Mouse (Mus musculus): Measurements from ENCODE around the gene Evx2. TPM values are rescaled to one million over a fixed set of nuclear protein-coding genes. Genes with fewer than 3 reads are reported as not detected.

Evx2 gene
- polyA plus RNA-seq, 1 experiment from 2014 or later, result 1.3 TPM

DNA sequence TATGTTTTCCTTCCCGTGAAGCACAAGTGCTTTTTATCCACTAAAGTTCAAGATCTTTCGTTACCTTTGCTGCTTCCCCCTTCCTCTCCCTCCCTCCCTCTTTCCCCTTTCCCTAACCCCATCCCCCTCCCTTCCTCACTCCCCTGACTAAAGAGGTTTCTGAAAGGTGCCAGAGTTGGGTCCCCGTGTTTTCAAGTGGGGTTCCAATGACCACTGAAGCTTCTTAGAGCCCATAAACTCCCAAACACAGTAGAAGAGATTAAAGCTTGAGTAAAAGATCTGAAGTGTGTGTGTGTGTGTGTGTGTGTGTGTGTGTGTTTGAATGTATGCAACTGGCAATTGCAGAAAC is 9.8 kb upstream of the Evx2 start:
- ATAC-seq (ENCODE audit: low FRiP score) (no peak), DNase-seq (ENCODE audit: low spot score) (no peak)
- Histone ChIP-seq H3K36me3 (replicated peaks; ENCODE audit: control insufficient read depth, insufficient read depth) (no peaks in the 10 kb centered on the region), H3K4me2 (replicated peaks) (no peak overlapping the region), H3K27ac (no peak overlapping the region), H3K9me3 (ENCODE audit: control insufficient read depth, low read length) (no peaks in the 10 kb centered on the region), H3K4me1 (replicated peaks; ENCODE audit: control insufficient read depth, insufficient read depth, low read length) (peaks cover 4% of the 10 kb centered on the region; the same call in 1 of the 2 replicates), H3K4me3 (replicated peaks; ENCODE audit: low read length) (no peak overlapping the region), H3K27me3 (ENCODE audit: control insufficient read depth, insufficient read depth, low read length) (peaks cover 98% of the 10 kb centered on the region), H3K9ac (no peak overlapping the region)
- WGBS, result 4% methylated on average over 3 of the region's 3 CpGs

DNA sequence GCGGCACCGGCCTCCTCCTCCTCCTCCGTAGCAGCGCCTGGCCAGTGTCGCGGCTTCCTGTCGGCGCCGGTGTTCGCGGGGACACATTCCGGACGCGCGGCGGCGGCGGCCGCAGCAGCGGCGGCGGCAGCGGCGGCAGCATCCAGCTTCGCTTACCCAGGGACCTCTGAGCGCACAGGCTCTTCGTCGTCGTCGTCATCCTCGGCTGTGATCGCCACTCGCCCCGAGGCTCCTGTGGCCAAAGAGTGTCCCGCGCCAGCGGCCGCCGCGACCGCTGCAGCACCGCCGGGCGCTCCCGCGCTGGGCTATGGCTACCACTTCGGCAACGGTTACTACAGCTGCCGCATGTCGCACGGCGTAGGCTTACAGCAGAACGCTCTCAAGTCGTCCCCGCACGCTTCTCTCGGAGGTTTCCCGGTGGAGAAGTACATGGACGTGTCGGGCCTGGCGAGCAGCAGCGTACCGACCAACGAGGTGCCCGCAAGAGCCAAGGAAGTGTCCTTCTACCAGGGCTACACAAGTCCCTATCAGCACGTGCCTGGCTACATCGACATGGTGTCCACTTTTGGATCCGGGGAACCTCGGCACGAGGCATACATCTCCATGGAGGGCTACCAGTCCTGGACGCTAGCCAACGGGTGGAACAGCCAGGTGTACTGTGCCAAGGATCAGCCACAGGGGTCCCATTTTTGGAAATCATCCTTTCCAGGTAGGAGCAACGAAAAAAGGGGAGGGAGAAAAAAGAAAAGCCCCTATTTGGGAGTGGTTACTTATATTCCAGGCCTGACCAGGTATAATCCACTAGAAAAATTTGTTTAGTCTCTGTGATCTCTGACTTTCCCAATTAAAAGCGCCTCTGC is 9.2 kb upstream of the Evx2 start:
- DNase-seq (ENCODE audit: low spot score) (no peak), ATAC-seq (ENCODE audit: low FRiP score) (no peak; the same call in 1 of the 2 replicates)
- no peak overlapping the region for H3K9ac ChIP-seq
- no peaks in the 10 kb centered on the region for H3K9me3 ChIP-seq (ENCODE audit: control insufficient read depth, low read length)
- no peak overlapping the region for H3K27ac ChIP-seq
- H3K4me2 ChIP-seq (replicated peaks), result peak overlapping the region; percentile 35
- no peaks in the 10 kb centered on the region for H3K36me3 ChIP-seq (replicated peaks; ENCODE audit: control insufficient read depth, insufficient read depth)
- peak overlapping the region; percentile 18 for H3K4me3 ChIP-seq (replicated peaks; ENCODE audit: low read length)
- peaks cover 98% of the 10 kb centered on the region for H3K27me3 ChIP-seq (ENCODE audit: control insufficient read depth, insufficient read depth, low read length)
- under 1% methylated on average over 67 of the region's 74 CpGs for WGBS
- H3K4me1 ChIP-seq (replicated peaks; ENCODE audit: control insufficient read depth, insufficient read depth, low read length), result peaks cover 4% of the 10 kb centered on the region; the same call in 1 of the 2 replicates

DNA sequence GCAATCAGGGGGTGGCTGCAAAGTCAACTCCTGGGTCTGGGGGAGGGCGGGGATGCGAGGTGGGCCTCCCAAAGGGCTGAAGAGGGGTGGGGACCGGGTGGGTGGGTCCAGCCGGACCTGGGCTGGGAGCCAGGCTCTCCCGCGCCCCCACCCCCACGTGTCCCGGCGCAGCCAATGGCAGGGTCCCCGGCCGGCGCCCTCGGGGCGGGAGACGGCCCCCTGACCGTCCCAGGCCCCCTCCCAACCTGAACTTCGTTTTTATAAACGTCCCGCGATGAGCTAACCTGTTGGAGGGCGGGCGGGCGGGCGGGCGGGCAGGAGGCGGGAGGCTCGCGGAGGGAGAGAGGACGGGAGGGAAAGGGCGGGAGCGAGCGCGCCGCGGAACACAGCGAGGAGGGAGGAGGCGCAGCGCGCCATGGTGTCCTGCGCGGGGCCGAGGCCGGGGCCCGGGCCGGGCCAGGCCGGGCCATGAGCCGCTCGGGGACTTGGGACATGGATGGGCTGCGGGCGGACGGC is 8.5 kb upstream of the Evx2 start, which contains the start of gene Hoxd13:
Hoxd13 (plus strand) TSS at position 469 of the 516 bp plus-strand sequence.
- peaks cover 4% of the 10 kb centered on the region; the same call in 1 of the 2 replicates for H3K4me1 ChIP-seq (replicated peaks; ENCODE audit: control insufficient read depth, insufficient read depth, low read length)
- no peak within 1 kb of the TSS for H3K27ac ChIP-seq
- H3K4me2 ChIP-seq (replicated peaks), result peak within 1 kb of the TSS; percentile 35
- H3K4me3 ChIP-seq (replicated peaks; ENCODE audit: low read length), result peak within 1 kb of the TSS; percentile 18
- H3K9me3 ChIP-seq (ENCODE audit: control insufficient read depth, low read length), result no peaks in the 10 kb centered on the region
- no peak for ATAC-seq (ENCODE audit: low FRiP score)
- DNase-seq (ENCODE audit: low spot score), result no peak
- WGBS, result 0% methylated on average over 30 of the region's 51 CpGs
- peaks cover 98% of the 10 kb centered on the region for H3K27me3 ChIP-seq (ENCODE audit: control insufficient read depth, insufficient read depth, low read length)
- H3K9ac ChIP-seq, result no peak within 1 kb of the TSS
- no peaks in the 10 kb centered on the region for H3K36me3 ChIP-seq (replicated peaks; ENCODE audit: control insufficient read depth, insufficient read depth)

DNA sequence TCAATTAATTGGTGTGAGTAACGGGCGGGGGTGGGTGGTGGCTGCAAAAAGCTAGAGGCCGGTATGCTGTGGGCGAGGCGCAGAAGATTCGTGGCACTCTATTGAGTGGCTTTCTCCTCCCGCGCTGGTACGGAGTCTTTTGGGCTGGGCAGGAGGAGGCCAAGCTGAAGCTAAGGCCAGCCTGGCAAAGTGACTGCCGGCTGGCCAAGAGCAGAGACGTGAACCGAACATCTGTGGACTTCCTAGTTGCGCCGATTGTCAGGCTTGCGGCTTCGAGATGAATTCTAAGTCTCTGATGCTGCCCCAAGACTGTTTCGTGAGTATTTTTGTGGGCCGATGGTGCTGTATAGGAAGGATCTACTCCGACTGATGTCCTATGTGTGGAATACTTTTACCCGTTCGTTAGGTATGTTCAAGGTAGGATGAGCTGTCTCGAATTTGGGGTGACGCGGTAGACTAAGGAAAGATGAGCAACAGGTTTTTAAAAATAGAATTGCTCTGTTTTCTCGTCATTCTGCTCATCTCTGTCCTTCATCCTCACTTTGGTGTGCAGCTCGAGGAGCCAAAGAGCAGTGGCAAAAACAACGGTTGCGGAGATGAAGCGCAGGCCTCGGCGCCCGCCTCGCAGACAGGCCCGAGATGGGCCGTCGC is 8.0 kb upstream of the Evx2 start:
- Histone ChIP-seq H3K36me3 (replicated peaks; ENCODE audit: control insufficient read depth, insufficient read depth) (no peaks in the 10 kb centered on the region), H3K4me3 (replicated peaks; ENCODE audit: low read length) (no peak overlapping the region), H3K9me3 (ENCODE audit: control insufficient read depth, low read length) (no peaks in the 10 kb centered on the region), H3K4me2 (replicated peaks) (no peak overlapping the region), H3K27me3 (ENCODE audit: control insufficient read depth, insufficient read depth, low read length) (peaks cover 98% of the 10 kb centered on the region), H3K4me1 (replicated peaks; ENCODE audit: control insufficient read depth, insufficient read depth, low read length) (peaks cover 4% of the 10 kb centered on the region; the same call in 1 of the 2 replicates), H3K27ac (no peak overlapping the region), H3K9ac (no peak overlapping the region)
- ATAC-seq (ENCODE audit: low FRiP score) (no peak), DNase-seq (ENCODE audit: low spot score) (no peak)
- WGBS, result 2% methylated on average over 36 of the region's 36 CpGs

DNA sequence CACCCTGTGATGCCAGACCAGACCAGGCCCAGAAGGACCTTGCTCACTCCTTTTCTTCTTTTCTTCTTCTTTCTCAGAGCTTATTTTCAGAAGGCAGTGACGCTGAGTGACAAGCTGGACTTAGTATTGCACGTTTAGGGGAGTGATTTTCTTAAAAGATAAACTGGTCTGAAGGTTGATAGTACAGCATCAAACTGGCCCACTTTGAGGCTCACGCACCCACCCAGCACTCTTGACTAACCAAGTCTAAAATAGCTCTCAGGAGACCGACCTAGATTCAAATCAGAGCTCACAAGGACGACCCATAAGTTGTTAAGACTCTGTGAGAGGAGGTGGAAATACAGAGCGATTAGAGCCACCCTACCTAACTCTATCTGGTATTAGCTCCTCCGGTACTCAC is 7.1 kb upstream of the Evx2 start:
- ATAC-seq (ENCODE audit: low FRiP score) (no peak), DNase-seq (ENCODE audit: low spot score) (no peak)
- no peak overlapping the region for H3K4me3 ChIP-seq (replicated peaks; ENCODE audit: low read length)
- H3K9me3 ChIP-seq (ENCODE audit: control insufficient read depth, low read length), result no peaks in the 10 kb centered on the region
- no peak overlapping the region for H3K9ac ChIP-seq
- no peak overlapping the region for H3K27ac ChIP-seq
- peaks cover 98% of the 10 kb centered on the region for H3K27me3 ChIP-seq (ENCODE audit: control insufficient read depth, insufficient read depth, low read length)
- H3K36me3 ChIP-seq (replicated peaks; ENCODE audit: control insufficient read depth, insufficient read depth), result no peaks in the 10 kb centered on the region
- WGBS, result 2% methylated on average over 7 of the region's 7 CpGs
- H3K4me1 ChIP-seq (replicated peaks; ENCODE audit: control insufficient read depth, insufficient read depth, low read length), result peaks cover 4% of the 10 kb centered on the region; the same call in 1 of the 2 replicates
- no peak overlapping the region for H3K4me2 ChIP-seq (replicated peaks)

DNA sequence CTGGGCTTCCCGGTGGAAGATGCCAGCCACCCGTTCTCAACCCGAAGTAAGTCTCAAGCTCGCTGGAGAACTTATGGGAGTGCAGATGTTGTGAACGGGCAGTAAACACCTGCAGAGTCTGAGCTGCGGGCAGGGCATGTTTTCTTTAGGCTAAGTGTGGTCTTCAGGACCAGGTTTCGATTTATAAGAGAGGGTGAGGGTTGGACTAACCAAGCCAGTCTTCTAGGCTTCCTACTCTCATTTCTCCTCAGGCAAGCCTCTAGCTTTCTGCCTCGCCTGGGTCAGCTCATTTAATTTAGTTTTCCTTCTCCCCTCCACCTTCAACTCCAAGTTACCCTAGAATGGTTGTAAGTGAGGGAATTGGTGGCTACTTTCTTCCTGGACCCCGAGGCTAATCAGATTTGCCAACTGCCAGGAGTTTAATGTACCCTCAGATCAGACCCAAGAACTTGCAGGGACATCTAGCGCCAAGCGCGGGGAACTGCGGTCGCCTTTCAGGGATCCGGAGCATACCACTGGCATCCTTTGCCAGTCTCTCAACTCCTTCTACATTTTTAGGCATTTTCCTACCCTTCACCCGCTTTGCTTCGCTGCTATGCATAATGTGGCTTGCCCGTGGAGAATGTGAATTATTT is 4.1 kb upstream of the Evx2 start:
- peaks cover 4% of the 10 kb centered on the region; the same call in 1 of the 2 replicates for H3K4me1 ChIP-seq (replicated peaks; ENCODE audit: control insufficient read depth, insufficient read depth, low read length)
- ATAC-seq (ENCODE audit: low FRiP score), result no peak

DNA sequence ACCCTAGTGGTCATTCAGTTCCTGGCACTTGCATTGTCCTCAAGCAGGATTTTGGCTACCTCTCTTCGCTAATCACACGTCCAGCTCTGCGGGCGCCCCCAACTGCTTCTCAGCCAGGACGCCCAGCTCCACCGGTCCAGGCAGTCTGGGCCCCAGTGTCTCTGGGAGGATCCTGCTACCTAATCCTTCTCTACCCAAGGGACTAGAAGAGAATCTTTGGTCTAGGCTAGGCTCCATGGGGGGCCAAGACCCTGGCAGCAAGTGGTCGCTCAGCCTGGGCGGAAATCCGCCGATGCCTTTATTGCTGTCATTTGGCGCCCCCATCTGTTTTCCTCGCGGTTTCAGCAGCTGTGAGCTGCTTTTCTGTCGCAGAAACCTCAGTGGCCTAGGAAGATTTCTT is 2.3 kb upstream of the Evx2 start:
- no peaks in the 10 kb centered on the region for H3K9me3 ChIP-seq (ENCODE audit: control insufficient read depth, low read length)
- ATAC-seq (ENCODE audit: low FRiP score) (peak; percentile 59), DNase-seq (ENCODE audit: low spot score) (peak; percentile 84)
- H3K27me3 ChIP-seq (ENCODE audit: control insufficient read depth, insufficient read depth, low read length), result peaks cover 94% of the 10 kb centered on the region
- no peak overlapping the region for H3K4me3 ChIP-seq (replicated peaks; ENCODE audit: low read length)
- no peaks in the 10 kb centered on the region; the same call in 1 of the 2 replicates for H3K4me1 ChIP-seq (replicated peaks; ENCODE audit: control insufficient read depth, insufficient read depth, low read length)
- H3K4me2 ChIP-seq (replicated peaks), result peak overlapping the region; percentile 41
- 1% methylated on average over 14 of the region's 14 CpGs for WGBS
- H3K27ac ChIP-seq, result no peak overlapping the region
- H3K9ac ChIP-seq, result no peak overlapping the region
- no peaks in the 10 kb centered on the region for H3K36me3 ChIP-seq (replicated peaks; ENCODE audit: control insufficient read depth, insufficient read depth)

More for the DNA sequence above, 4.1 kb upstream of the Evx2 start:
- peaks cover 98% of the 10 kb centered on the region for H3K27me3 ChIP-seq (ENCODE audit: control insufficient read depth, insufficient read depth, low read length)
- 7% methylated on average over 18 of the region's 18 CpGs for WGBS
- H3K36me3 ChIP-seq (replicated peaks; ENCODE audit: control insufficient read depth, insufficient read depth), result no peaks in the 10 kb centered on the region
- H3K4me2 ChIP-seq (replicated peaks), result no peak overlapping the region
- no peak overlapping the region for H3K27ac ChIP-seq
- no peaks in the 10 kb centered on the region for H3K9me3 ChIP-seq (ENCODE audit: control insufficient read depth, low read length)
- DNase-seq (ENCODE audit: low spot score), result no peak
- no peak overlapping the region for H3K4me3 ChIP-seq (replicated peaks; ENCODE audit: low read length)
- H3K9ac ChIP-seq, result no peak overlapping the region

DNA sequence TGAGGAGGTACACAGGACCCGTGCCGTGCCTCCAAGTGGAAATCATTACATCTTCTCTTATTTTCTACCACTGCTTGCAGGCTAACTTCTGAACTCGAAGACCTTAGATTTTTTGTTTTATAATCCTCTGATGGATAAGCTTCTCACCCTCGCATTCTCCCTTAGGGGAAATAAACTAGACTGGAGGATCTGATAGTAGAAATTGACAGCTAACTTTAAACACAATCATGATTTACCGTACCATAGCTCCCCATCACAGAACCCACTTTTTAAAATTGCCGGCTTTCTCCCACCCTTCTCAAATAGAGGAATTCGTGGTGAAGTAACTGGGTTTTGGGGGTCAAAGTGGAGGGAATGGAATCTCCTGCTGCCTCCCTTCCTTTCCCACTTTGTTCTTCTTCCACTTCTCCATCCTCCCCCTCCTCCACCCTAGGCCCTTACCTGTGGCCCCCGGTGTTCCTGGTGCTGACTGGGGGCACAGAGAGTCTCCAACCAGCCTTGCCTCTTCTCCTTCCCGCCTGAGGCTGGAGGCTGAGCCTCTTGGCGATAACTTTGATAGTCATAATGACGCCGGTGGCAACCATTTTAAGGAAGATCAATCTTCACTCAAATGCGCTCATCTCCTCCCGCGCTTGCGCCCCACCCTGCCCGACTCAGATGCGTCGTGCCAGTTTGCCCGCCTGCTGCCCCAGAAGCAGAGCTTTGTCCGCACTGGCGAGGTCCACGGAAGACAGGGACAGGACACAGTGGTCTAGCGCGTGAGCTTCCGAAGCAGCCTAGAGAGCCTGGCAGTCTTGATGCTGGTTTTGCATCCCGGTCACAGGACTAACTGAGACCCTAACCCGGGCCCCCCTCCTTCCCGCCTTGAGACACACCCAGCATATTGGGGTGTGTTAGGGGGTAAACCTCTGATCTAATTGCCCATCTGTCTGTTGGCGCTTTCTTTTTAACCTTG is 1.3 kb upstream of the Evx2 start:
- ATAC-seq (ENCODE audit: low FRiP score) (no peak), DNase-seq (ENCODE audit: low spot score) (no peak)
- Histone ChIP-seq H3K27me3 (ENCODE audit: control insufficient read depth, insufficient read depth, low read length) (peaks cover 94% of the 10 kb centered on the region), H3K4me1 (replicated peaks; ENCODE audit: control insufficient read depth, insufficient read depth, low read length) (peaks cover 3% of the 10 kb centered on the region; the same call in 1 of the 2 replicates), H3K4me2 (replicated peaks) (peak overlapping the region; percentile 28), H3K36me3 (replicated peaks; ENCODE audit: control insufficient read depth, insufficient read depth) (no peaks in the 10 kb centered on the region), H3K27ac (no peak overlapping the region), H3K9ac (peak overlapping the region; percentile 11; the same call in 1 of the 2 replicates), H3K4me3 (replicated peaks; ENCODE audit: low read length) (peak overlapping the region; percentile 33), H3K9me3 (ENCODE audit: control insufficient read depth, low read length) (no peaks in the 10 kb centered on the region)
- 4% methylated on average over 30 of the region's 30 CpGs for WGBS
